Mouse (Mus musculus): ENCODE measurements at regions not wholly inside any gene's neighbourhood (a gene's known extent, or its start where the extent isn't known, plus 50 kb on each side); places are given as distances from the start of the nearest gene placed in this dataset.

- DNase-seq (ENCODE audit: low read depth, low spot score) = no peak
Observed at GRCm38 (mm10) chr9:84923966-84924365, 388.6 kb upstream of the Gm11114 start.

GRCm38 (mm10) chr9:84936291-84937055, 376.1 kb upstream of the Gm11114 start:
- no peak for DNase-seq (ENCODE audit: low read depth, low spot score)

- DNase-seq (ENCODE audit: low read depth, low spot score) = no peak
Observed at GRCm38 (mm10) chr9:84966558-84967154, 345.9 kb upstream of the Gm11114 start.

DNA sequence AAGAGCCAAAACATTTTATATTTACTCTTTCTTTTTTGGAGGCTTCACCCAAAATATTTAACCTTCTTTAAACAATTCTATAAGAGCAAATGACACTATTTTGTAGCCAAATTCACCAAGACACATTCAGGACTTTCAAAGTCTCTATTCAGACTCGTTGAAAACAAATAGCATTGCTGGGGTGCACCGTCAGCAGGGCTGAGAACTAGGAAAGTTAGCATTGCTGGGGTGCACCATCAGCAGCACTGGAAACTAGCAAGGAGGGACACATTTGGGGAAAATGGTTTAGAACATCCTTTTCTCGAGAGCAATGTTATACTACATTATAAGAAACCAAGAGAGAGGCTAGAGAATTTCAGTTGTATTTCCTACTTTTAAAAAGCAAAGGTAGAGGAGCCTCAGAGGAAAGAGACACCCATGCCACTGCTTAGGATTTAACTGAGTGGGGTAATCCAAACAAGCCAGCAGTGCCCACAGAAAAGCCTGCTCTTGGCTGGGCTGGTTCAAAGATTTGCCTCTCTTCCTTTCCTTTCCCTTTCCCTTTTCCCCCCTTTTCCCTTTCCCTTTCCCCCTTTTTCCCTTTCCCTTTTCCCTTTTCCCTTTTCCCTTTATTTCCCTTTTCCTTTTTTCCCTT, 342.5 kb upstream of the Gm11114 start:
- no peak for DNase-seq (ENCODE audit: low read depth, low spot score)

DNA sequence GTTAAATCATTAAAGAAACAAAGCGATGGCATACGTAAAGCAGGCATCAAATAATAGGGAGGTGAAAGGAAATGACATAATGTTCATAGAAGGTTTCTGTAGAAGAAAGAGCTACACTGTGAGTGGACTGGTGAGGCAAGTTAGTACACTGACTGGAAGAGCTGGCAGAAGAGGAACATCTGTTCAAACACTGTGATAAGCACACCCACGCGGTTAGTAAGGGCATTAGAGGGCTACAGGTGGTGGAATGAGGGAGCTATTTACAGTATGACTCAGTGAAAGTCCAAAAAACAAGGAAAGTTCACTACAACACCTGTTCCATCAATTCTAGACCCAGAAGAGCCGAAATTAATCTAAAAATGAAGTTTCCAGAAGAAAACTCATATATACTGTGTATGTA, 335.1 kb upstream of the Gm11114 start:
- no peak for DNase-seq (ENCODE audit: low read depth, low spot score)

- DNase-seq (ENCODE audit: low read depth, low spot score) = no peak
Observed at GRCm38 (mm10) chr9:85003414-85003813, 309.2 kb upstream of the Gm11114 start.

GRCm38 (mm10) chr9:85011361-85011760, 301.2 kb upstream of the Gm11114 start:
- no peak for DNase-seq (ENCODE audit: low read depth, low spot score)

- no peak for DNase-seq (ENCODE audit: low read depth, low spot score)
Observed at GRCm38 (mm10) chr9:85048112-85048978, 264.2 kb upstream of the Gm11114 start.

DNA sequence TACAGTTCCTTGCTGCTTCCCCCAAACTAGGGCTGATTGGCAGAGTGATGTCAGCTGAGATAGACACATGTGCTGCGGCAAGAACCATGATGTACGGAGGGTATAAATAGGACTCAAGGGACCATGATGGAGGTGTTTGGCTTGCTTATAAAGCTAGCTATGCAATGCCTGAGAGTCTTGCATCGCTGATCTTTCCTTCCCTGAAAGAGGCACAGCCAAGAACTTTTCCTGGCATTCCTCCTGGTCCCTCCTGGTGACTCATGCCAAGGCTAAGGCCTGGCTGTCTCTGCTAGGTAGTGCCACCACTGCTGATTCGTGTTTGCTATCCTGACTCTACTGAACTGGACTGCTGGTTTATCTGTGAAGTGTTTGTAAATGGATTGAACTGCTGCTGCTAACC, 260.0 kb upstream of the Gm11114 start:
- DNase-seq (ENCODE audit: low read depth, low spot score) = no peak

- DNase-seq (ENCODE audit: low read depth, low spot score) = no peak
Observed at GRCm38 (mm10) chr9:85079975-85080374, 232.6 kb upstream of the Gm11114 start.

- DNase-seq (ENCODE audit: low read depth, low spot score) = no peak
Observed at GRCm38 (mm10) chr9:85088556-85089338, 223.8 kb upstream of the Gm11114 start.

DNA sequence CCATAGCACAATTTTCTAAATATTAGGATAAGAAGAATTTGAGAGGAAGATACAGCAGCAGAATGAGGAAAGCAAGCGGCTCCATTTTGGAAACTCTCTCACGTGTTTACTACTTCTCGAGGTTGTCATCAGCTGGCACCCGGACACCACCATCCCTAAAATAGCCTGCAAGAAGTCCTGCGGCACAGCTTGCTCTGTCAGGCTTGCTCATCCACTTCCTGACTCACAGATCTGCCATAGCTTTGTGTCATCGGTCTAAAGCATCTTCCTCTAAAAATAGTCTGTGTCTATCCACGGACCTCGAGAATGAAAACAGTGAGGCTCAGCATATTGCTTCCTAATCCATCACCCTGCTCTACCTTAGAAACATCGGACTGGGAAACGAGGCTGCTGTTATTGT, 222.3 kb upstream of the Gm11114 start:
- DNase-seq (ENCODE audit: low read depth, low spot score) = no peak

DNA sequence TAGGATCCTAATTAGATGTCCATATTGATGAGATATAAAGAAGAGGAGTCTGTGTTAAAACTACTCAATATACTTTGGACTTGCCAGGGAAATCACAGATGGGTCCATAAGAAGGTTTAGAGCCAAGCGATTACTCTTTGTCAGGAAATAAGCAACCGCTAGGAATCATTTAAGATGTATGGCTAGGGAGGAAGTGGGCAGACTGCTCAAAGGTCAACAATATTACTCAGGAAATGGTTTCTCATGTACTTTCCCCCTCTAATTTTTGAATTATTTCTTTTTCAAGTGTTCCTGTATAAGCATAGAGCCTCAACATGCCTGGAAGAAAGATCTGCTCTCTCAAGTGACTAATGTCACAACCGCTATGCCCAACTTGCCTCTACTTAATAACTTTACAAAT, 217.3 kb upstream of the Gm11114 start:
- DNase-seq (ENCODE audit: low read depth, low spot score) = no peak

- DNase-seq (ENCODE audit: low read depth, low spot score) = no peak
Observed at GRCm38 (mm10) chr9:85096520-85096919, 216.1 kb upstream of the Gm11114 start.

DNA sequence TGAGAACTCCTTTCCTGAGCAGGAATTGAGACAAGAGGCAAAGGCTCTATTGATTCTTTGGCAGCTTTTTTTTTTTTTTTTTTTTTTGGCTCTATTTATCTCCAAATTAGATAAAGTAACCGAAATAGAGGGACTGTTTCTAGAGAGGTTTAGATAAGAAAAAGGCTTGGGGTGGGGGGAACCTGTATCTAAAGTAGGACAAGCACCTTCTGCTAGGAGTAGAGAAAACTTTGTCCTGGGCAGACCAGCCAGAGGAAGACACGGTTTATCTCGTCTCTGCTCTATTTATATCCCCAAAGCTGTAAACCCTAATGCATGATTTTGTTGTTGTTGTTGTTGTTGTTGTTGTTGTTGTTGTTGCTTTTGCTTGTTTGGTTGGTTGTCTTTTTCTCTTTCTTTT, 199.6 kb upstream of the Gm11114 start:
- DNase-seq (ENCODE audit: low read depth, low spot score) = no peak

GRCm38 (mm10) chr9:85114234-85114633, 198.3 kb upstream of the Gm11114 start:
- DNase-seq (ENCODE audit: low read depth, low spot score) = no peak

DNA sequence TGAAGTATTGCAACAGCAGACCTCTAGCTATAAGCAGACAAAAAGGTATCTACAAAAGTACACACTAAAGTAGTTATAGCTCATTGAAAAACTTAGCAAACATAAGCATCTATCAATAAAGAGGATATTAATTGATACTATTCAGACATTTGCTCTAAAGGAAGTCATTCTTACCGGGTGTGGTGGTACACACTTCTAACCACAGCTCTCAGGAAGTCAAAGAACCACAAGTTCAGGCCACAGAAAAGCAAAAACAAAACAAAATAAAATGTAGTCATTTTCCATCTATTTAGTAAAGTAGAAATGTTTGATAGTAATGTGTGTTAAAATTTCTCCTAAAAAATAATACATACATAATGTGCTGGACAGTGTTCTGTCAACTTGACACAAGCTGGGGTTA, 192.5 kb upstream of the Gm11114 start:
- DNase-seq (ENCODE audit: low read depth, low spot score) = no peak

GRCm38 (mm10) chr9:85121059-85121458, 191.5 kb upstream of the Gm11114 start:
- DNase-seq (ENCODE audit: low read depth, low spot score) = no peak

DNA sequence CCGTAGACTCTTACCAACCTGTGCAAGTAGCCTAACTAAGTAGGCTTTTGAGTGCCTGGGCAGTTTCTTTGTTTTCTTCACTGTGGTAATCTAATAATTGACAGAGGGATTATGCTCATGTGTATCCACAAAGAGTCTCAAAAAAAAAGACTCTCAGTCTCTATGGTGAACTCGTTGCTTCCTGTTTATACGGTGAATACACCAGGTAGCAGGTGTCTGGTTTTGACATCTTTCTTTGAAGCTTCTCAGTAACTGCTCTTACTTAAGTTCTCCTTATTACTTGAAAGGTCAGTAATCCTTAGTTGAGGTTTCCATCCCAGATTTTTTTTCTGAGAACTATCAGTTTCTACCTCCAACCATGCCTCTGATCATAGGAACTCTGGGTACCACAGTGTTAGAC, 188.9 kb upstream of the Gm11114 start:
- DNase-seq (ENCODE audit: low read depth, low spot score) = no peak

DNA sequence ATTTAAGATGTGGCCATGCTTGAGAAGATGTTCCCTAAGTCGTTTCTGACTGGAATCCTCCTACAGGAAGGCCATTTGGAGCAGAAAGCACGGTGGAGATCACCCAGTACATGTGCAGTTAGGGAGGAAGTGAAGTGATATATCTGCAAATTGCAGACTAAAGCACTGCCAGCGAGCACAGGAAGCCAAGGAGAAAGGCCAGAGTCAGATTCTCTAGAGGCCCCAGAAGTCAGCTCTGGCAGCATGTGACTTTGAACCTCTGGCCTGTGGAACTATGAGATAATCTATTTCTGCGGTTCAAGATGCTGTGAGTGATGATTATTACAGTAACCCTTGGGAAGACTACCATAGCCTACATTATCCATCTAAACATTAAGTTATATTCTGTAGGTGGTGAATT, 186.8 kb upstream of the Gm11114 start:
- no peak for DNase-seq (ENCODE audit: low read depth, low spot score)

DNA sequence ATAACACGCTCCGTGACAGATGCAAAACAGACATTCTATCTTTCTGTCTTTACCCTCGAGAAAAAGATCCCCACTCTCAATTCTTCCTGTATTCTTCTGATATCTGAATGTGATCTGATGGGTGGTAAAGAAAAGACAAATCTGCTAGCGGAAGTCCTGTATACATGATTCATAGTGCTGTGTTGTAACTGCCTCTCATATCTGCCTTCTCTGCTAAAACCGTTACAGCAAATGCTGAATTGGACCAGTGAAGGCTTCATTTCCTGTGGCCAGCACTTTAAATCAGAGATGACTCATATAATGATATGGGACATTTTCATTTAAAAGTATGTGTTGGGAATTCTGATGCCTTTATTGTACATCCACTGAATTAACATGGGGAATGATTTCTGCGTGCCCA, 186.0 kb upstream of the Gm11114 start:
- no peak for DNase-seq (ENCODE audit: low read depth, low spot score)

Data from ES-CJ7 (cell line).